Mouse (Mus musculus): ENCODE measurements around the gene Irs3. TPM values are rescaled to one million over a fixed set of nuclear protein-coding genes. Genes with fewer than 3 reads are reported as not detected.
A peak's percentile ranks its signal among the peaks of the same experiment; 100 is the strongest.
"Not testable (repeated sequence)": the region's sequence is repeated elsewhere in the genome, so short reads cannot be mapped to it uniquely, and the experiment has no call there.

Gene Irs3
- total RNA-seq, 2 experiments from 2014 or later: not detected

- ATAC-seq (replicated peaks; ENCODE audit: low FRiP score, poor library complexity, severe bottlenecking): peak; percentile 26; the same call in 1 of the 2 replicates
Observed at GRCm38 (mm10) chr5:137629306-137629721, 16.2 kb downstream of the Irs3 start.

DNA sequence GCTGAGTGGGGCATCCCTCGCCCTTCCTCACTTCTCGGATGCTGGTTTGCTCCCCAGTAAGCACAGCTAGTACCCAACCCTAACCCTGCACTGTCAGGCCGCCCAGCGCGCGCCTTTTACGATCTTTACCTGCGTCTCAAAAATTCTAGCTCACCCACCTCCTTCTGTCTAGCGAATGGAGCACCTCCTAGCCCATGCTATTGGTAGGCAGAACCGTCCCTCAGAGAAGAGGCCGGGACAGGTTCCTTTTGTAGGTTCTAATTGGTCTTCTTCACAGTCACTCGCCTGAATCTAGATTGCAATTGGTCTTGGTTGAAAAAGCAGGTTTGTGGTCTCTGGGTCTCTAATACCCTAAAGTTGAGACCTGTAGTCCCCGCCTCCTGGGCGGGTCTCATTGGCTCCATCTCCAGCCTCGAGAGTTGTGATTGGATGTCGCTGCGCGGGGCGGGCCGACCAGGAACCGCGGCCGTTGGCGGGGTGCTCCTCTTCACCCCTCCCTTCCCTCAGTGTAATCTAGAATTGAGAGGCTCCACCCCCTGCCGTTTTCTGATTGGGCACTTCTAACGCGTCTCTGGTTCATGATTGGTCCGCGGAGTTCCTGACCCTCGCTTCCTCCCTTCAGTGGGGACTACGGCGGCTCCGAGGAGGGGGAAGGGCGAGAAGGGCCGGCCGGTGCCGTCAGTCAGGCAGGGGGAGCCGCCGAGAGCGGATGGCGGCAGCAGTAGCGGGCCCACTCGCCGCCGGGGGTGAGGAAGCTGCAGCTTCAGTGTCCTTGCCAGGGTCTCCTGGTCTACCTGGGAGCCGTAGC lies 16.8 kb downstream of the Irs3 start, which contains the start of the genes Fbxo24, Lrch4 and Gm20605:
Fbxo24 (minus strand) TSS at position 505 of the 808 bp plus-strand sequence.
Lrch4 (plus strand) TSS at position 624 of the 808 bp plus-strand sequence.
Gm20605 (plus strand) TSS at position 678 of the 808 bp plus-strand sequence.
- peak; percentile 90 for ATAC-seq (replicated peaks; ENCODE audit: low FRiP score, poor library complexity, severe bottlenecking)

DNA sequence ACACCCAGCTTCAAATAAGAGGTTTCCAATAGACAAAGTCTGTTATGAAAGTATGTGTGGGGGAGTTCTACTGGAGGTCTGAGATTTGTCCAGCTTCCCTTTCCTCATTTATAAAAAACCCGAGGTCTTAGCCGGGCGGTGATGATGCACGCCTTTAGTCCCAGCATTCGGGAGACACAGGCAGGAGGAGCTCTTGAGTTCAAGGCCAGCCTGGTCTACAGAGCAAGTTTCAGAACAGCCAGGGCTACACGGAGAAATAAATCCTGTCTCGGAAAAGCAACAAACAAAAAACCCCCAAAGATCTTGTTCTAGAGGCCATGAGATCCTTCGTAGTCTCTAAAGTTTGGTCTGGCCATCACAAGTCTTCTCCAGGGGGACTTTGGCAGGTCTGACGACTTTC lies 17.5 kb downstream of the Irs3 start:
- ATAC-seq (replicated peaks; ENCODE audit: low FRiP score, poor library complexity, severe bottlenecking): no peak

DNA sequence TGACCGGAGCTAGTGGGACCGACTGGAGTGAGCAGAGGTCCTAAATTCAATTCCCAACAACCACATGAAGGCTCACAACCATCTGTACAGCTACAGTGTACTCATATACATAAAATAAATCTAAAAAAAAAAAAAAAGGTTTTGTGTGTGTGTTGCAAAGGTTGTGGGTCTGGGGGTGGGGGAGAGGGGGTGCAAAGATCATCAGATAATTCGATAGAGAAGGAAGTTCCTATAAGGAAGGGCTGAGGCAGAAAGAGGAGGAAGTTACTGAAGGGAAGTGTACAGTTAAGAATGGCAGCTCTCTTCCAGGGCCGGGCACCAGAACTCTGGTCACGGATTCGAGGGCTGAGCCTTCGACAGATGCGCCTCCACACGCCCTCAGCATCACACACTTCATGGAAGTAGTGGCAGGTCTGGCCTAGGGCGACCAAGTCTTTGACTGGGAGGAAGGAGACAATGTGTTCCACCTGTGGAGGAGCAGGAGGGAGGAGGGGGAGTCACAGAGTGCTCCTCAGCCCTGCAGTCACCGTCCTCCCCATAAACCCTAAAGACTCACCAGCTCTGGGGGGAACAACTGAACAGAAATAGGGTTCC lies 21.5 kb downstream of the Irs3 start:
- ATAC-seq (replicated peaks; ENCODE audit: low FRiP score, poor library complexity, severe bottlenecking): no peak

- ATAC-seq (replicated peaks; ENCODE audit: low FRiP score, poor library complexity, severe bottlenecking): no peak
Observed at GRCm38 (mm10) chr5:137615347-137615746, 30.2 kb downstream of the Irs3 start.

- not testable (repeated sequence) for ATAC-seq (replicated peaks; ENCODE audit: low FRiP score, poor library complexity, severe bottlenecking)
Observed at GRCm38 (mm10) chr5:137614921-137615320, 30.6 kb downstream of the Irs3 start.

DNA sequence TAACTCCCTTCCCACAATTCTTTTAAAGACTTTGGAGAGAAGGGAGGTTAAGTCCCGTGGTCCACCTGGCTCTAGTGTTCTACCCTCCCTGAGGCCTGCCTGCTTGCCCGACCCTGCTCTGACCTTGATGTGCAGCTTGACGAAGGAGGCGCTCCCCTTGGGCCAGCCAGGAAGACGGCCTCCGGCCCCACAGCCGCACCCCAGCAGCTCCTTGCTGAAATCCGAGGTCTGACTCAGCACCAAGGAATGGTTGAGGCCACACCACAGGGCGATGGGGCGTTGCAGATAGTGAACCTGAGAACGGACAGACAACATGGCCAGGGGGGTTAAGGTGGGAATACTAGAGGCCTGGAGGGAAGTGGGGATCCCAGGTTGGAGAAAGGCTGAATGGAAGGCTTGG lies 32.0 kb downstream of the Irs3 start, which contains the start of gene Pcolce:
Pcolce (minus strand) TSS at position 235 of the 400 bp plus-strand sequence.
- no peak for ATAC-seq (replicated peaks; ENCODE audit: low FRiP score, poor library complexity, severe bottlenecking)

DNA sequence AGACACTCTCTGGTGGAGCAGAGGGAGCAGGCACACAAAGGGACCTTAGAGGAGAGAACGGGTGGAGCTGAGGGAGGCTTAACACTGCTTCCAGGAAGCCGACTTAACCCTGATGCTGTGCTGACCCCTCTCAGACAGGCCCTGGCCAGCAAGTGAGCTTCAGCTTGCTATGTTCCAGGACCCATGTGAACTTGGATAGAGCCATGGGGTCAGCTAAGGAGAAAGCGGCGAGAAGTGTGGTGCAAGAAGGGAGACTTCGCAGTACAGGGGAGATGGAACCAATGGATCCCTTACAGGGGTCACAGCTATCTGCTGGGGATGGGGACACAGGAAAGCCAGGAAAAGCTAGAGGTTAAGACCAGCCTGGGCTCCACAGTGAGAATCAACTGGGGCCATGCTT lies 32.4 kb downstream of the Irs3 start:
- ATAC-seq (replicated peaks; ENCODE audit: low FRiP score, poor library complexity, severe bottlenecking): no peak

DNA sequence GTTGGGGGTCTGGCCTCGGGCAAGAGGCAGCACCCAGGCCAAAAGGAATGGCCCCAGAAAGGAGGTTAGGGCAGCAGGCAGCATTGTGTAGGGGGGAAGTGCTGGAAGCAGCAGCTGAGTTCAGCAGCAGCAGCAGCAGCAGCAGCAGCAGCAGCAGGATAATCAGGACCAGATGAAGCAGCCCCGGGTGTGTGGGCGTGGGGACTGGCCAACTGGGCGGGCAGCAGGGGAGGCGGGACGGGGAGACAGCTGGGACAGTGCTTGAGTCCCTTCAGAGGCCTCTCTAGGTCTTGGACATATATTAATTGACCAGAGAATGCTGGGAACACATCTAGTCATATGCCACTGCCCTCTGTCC lies 34.3 kb downstream of the Irs3 start:
- no peak for ATAC-seq (replicated peaks; ENCODE audit: low FRiP score, poor library complexity, severe bottlenecking)

DNA sequence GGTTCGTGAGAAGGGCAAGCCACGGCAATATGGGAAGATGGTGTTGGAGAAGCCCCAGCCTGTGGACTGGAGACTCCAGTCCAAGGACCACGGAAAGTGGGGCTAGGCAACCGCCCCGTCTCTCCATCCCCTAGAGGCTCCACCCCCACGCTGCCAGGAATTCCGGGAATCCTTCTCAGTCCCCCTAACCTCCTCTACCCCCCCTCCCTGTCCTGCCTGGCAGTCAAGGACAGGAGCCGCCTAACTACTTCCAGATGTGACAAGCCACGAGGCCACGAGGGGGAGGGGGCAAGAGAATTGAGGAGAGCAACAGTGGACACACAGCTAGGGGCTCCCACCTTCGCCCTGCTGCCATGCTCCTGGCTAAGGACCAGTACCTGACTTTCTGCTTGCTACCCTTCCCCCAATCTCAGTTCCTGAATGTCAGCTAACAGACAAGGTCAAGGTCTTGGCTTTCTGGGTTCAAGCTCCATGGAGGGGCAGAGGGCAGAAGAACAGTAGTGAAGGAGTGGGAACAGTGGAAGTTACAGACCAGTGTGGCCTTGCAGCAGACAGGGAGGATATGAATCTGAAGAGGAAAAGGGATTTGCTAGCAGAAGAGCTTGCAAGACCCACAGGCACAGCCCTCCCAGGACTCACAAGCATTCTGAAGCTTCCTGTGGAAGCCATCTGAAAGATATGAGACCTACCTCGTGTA lies 34.8 kb downstream of the Irs3 start:
- no peak for ATAC-seq (replicated peaks; ENCODE audit: low FRiP score, poor library complexity, severe bottlenecking)

GRCm38 (mm10) chr5:137610056-137610455 lies 35.5 kb downstream of the Irs3 start:
- ATAC-seq (replicated peaks; ENCODE audit: low FRiP score, poor library complexity, severe bottlenecking): no peak

GRCm38 (mm10) chr5:137609292-137609691 lies 36.2 kb downstream of the Irs3 start:
- ATAC-seq (replicated peaks; ENCODE audit: low FRiP score, poor library complexity, severe bottlenecking): no peak

GRCm38 (mm10) chr5:137608654-137609190 lies 36.8 kb downstream of the Irs3 start:
- ATAC-seq (replicated peaks; ENCODE audit: low FRiP score, poor library complexity, severe bottlenecking): no peak

DNA sequence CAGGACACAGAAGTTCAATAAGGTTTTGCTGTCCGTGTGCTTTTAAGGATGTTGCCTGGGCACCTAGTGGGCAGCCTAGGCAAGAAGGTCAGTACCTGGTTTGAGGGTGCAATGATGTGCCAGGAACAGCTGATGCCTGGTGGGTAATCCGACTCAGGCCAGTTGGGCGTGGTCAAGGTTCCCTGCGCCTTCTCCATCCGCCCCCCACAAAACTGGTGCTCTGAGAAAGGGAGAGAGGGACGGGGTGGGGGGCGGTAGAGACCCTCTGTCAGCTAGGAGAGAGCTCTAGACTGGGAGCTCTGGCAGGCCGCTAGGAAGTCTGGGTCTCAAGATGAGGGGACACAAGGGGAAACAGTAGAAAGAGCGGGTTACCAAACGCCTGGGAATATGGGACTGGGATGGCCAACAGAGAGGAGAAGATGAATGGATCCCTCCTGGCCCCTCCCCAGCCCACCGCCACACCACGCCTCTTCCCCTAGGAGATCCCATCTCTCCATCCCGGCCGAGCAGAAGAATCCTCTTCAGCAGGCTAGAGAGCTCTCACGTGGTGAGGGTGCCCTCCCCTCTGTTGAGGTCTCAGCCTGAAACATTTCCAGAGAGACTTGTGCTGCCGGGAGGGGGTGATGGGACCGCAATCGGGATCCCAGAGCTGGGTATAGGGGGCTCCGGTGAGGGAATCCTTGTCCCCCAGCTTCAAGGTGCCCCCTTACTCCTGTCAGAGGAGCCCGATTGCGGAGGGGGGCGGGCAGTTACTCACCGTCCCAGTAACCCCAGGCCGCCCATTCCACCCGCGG lies 37.5 kb downstream of the Irs3 start:
- no peak for ATAC-seq (replicated peaks; ENCODE audit: low FRiP score, poor library complexity, severe bottlenecking)

GRCm38 (mm10) chr5:137601365-137601729 lies 44.2 kb downstream of the Irs3 start:
- ATAC-seq (replicated peaks; ENCODE audit: low FRiP score, poor library complexity, severe bottlenecking): no peak

DNA sequence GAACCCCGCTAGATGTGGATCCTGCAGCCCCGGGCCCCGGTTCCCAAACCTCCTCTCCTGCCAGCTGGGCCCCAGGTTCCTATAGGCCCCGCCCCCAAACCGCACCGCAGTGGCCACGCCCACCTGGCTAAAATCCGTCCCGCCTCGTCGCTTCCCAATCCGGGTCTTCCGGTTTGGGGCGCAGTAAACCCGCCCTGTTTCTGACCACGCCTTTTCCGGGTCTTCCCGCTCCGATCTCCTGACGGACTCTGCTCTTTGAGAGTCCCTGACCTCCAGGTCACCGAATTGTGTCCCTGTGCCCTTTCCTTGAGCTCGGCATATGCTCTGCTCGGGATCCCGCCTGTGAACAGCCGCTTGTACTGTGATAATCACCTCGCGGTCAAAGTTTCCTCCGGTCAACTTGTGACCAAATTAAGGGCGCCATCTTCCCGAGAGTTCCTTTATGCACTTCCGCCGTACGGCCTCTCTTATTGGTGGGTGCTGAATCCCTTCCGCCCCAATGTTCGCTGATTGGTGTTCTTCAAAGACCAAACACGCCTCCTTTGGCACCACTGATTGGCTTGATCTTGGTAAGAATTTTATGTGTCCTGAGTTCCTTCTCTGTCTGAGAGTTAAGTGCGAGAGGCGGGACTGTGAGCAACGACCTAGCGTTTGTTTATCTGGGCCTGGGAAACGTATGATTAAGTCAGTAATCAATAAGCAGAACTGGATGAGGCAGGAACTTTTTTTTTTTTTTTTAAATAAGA lies 44.7 kb downstream of the Irs3 start, which contains the start of gene Mospd3:
Mospd3 (minus strand) TSS at position 440 of the 746 bp plus-strand sequence.
- peak; percentile 90 for ATAC-seq (replicated peaks; ENCODE audit: low FRiP score, poor library complexity, severe bottlenecking)

DNA sequence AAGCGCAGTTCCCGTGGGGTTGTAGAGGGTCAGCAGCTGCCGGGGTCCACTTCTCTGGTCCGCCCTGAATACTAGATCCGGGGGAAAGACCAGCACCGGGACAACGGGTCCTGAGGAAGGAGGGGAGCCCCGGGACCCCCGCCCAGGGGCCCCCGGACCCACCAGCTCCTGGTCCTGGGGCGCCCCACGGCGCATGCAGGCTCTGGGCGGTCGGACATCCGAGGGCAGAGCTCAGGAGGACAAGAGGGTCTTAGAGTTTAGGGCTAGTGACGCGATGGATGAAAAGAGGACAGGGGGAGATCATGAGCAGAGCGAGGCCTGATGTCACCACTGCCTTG lies 45.3 kb downstream of the Irs3 start:
- ATAC-seq (replicated peaks; ENCODE audit: low FRiP score, poor library complexity, severe bottlenecking): peak; percentile 28

DNA sequence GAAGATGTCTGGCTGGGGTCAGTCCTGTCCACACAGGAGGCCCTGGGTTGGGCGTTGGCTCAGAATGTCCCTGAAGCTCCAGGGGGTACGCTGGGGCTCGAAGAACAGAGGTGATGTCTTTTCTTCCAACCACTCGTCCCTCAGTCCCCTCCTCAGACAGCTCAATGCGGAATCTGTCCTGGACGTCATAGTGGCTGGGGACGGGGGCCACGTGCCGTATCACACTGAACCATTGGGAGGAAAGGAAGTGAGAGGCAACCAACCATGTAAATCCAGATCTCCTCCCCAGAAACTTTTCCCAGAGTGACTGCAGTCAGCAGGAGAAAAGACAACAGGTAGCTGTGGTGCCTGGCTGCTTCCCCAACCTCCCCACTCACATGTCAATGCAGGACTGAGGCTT lies 45.9 kb downstream of the Irs3 start:
- ATAC-seq (replicated peaks; ENCODE audit: low FRiP score, poor library complexity, severe bottlenecking): no peak

All from erythroblast, adult 5-6 weeks (primary cell).